Mouse (Mus musculus) midbrain, postnatal 0 days (tissue): ENCODE results near the gene Sptbn1. TPM values are rescaled to one million over a fixed set of nuclear protein-coding genes. Genes with fewer than 3 reads are reported as not detected.
"Not testable (repeated sequence)": the region's sequence is repeated elsewhere in the genome, so short reads cannot be mapped to it uniquely, and the experiment has no call there.

Source experiments
- ATAC-seq: fragments of 200-750 bp; cut with Nextera tagmentation; 2 replicates; pipeline ENCODE4 v1.8.0; 2017; ENCODE audit warnings: moderate number of reproducible peaks, mild to moderate bottlenecking, moderate TSS enrichment, moderate library complexity; ENCODE audit not compliant: low FRiP score
- DNase-seq: peaks from one replicate; pipeline ENCODE4 v3.0.0-alpha.2; 2015; ENCODE audit warnings: low spot score
- H3K27ac ChIP-seq: fragments of 300-500 bp; sonication (generic); 2 replicates; pipeline ENCODE4 v1.5.1; 2014; ENCODE audit warnings: low read depth, mild to moderate bottlenecking, low read length, mixed read lengths
- H3K27me3 ChIP-seq: fragments of 300-500 bp; sonication (generic); 2 replicates; pipeline ENCODE4 v1.6.1; 2014; ENCODE audit warnings: low read length, control low read depth, mixed read lengths; ENCODE audit not compliant: insufficient read depth
- H3K36me3 ChIP-seq: fragments of 300-500 bp; sonication (generic); 2 replicates; pipeline ENCODE4 v1.6.1; 2014; ENCODE audit warnings: low read length, control low read depth, mixed read lengths; ENCODE audit not compliant: insufficient read depth
- H3K4me1 ChIP-seq: fragments of 300-500 bp; sonication (generic); 2 replicates; pipeline ENCODE4 v1.6.1; 2014; ENCODE audit warnings: mild to moderate bottlenecking, control low read depth, antibody characterized with exemption, low read length, mixed read lengths; ENCODE audit not compliant: insufficient read depth
- H3K4me2 ChIP-seq: fragments of 300-500 bp; sonication (generic); 2 replicates; pipeline ENCODE4 v1.6.1; 2014; ENCODE audit warnings: low read depth, mild to moderate bottlenecking, low read length, mixed read lengths; ENCODE audit not compliant: poor library complexity, severe bottlenecking
- H3K4me3 ChIP-seq: fragments of 300-500 bp; sonication (generic); 2 replicates; pipeline ENCODE4 v1.5.1; 2014; ENCODE audit warnings: low read depth, mild to moderate bottlenecking, low read length, moderate library complexity
- H3K9ac ChIP-seq: fragments of 300-500 bp; sonication (generic); replicated peaks from 2 replicates; pipeline ENCODE4 v1.6.1; 2014; ENCODE audit warnings: mild to moderate bottlenecking, low read length, moderate library complexity, mixed read lengths; ENCODE audit not compliant: poor library complexity, severe bottlenecking
- H3K9me3 ChIP-seq: fragments of 300-500 bp; sonication (generic); 2 replicates; pipeline ENCODE4 v1.6.1; 2016; ENCODE audit warnings: low read length, control low read depth
- CTCF ChIP-seq: IDR thresholded peaks from 2 replicates; pipeline ENCODE4 v1.5.1; 2016; ENCODE audit warnings: antibody characterized with exemption, mild to moderate bottlenecking
- WGBS: fragments of 180-500 bp; shearing (Covaris S2); extraction: QIAGEN DNeasy Blood & Tissue Kit; methylation state at CpG from one replicate; pipeline ENCODE4 v1.1.7; 2014; 5-methylcytosine and 5-hydroxymethylcytosine counted together
- polyA plus RNA-seq: library from polyadenylated mRNA; unstranded; fragments of >200 nt; fragmentation: Nextera tagmentation; extraction: Ambion mirVana; gene quantifications from 2 replicates; pipeline ENCODE4 v1.2.1, GENCODE M21; 2015
- total RNA-seq: library from RNA; depleted of rRNA; stranded (reverse); fragments of >200 nt; gene quantifications from 2 replicates; pipeline ENCODE4 v1.2.3, GENCODE M21; 2014

Gene Sptbn1
- total and polyA plus RNA-seq, 2 experiments from 2014 or later: 173 to 294 TPM

DNA sequence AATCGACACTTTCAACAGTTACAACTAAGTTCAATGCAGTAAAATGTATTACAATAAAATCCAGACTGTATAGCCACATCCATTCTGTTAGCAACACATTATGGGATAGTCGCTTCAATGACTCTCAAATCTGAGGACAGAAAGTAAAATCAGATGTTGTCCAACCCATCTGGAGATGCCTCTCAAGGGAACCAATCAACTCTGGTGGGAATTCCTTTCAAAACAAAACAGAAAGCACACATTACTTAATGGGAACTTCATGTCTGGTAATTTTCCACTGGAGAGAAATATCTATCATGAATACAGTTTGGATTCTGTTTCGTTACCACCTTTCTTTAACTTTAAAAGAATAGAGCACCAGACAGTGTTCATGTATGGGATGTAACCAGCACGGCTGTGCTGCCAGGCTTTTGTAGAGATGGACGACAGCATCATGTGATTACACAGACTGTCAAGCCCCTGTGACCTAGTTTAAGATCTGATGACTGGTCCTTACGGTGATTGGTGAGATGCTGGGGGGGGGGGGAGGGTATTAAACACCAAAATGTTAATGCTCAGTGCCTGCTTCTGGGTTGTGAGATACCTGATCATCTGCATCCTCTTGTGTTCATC is 9.1 kb downstream of the Sptbn1 start:
- Histone ChIP-seq H3K4me2 (no peak overlapping the region), H3K27ac (no peak overlapping the region), H3K9me3 (no peaks in the 10 kb centered on the region), H3K4me3 (no peak overlapping the region), H3K4me1 (0 out of 2 replicates have a peak, but pooled peaks cover 6% of the 10 kb centered on the region), H3K9ac (no peak overlapping the region), H3K36me3 (no peaks in the 10 kb centered on the region), H3K27me3 (no peaks in the 10 kb centered on the region)
- ATAC-seq (no peak), DNase-seq (no peak)
- 88% methylated on average over 6 of the region's 6 CpGs for WGBS
- no peak for TF ChIP-seq CTCF

- ATAC-seq (no peak), DNase-seq (no peak)
- no peak for TF ChIP-seq CTCF
- Histone ChIP-seq H3K9ac (no peak overlapping the region), H3K4me2 (no peak overlapping the region), H3K27ac (no peak overlapping the region), H3K4me3 (no peak overlapping the region), H3K36me3 (no peaks in the 10 kb centered on the region), H3K9me3 (no peaks in the 10 kb centered on the region), H3K4me1 (0 out of 2 replicates have a peak, but pooled peaks cover 6% of the 10 kb centered on the region), H3K27me3 (no peaks in the 10 kb centered on the region)
- 74% methylated on average over 1 of the region's 1 CpGs for WGBS
Measured at GRCm38 (mm10) chr11:30257812-30258211, 10.2 kb downstream of the Sptbn1 start.

GRCm38 (mm10) chr11:30257085-30257484 is 10.9 kb downstream of the Sptbn1 start:
- Histone ChIP-seq H3K9ac (no peak overlapping the region), H3K36me3 (no peaks in the 10 kb centered on the region), H3K4me2 (no peak overlapping the region), H3K4me1 (0 out of 2 replicates have a peak, but pooled peaks cover 6% of the 10 kb centered on the region), H3K27me3 (no peaks in the 10 kb centered on the region), H3K9me3 (no peaks in the 10 kb centered on the region), H3K27ac (no peak overlapping the region), H3K4me3 (no peak overlapping the region)
- DNase-seq (no peak), ATAC-seq (no peak)
- TF ChIP-seq CTCF: no peak

GRCm38 (mm10) chr11:30256491-30256890 is 11.5 kb downstream of the Sptbn1 start:
- WGBS: 57% methylated on average over 5 of the region's 5 CpGs
- no peak for TF ChIP-seq CTCF
- ATAC-seq: no peak

GRCm38 (mm10) chr11:30255211-30255610 is 12.8 kb downstream of the Sptbn1 start:
- not testable (repeated sequence) for H3K4me1 ChIP-seq, H3K27ac ChIP-seq, H3K36me3 ChIP-seq, DNase-seq, H3K27me3 ChIP-seq, H3K9ac ChIP-seq, H3K9me3 ChIP-seq, H3K4me3 ChIP-seq, H3K4me2 ChIP-seq, ATAC-seq
- WGBS: 93% methylated on average over 3 of the region's 3 CpGs

More at GRCm38 (mm10) chr11:30256491-30256890, 11.5 kb downstream of the Sptbn1 start:
- Histone ChIP-seq H3K4me2 (no peak overlapping the region), H3K36me3 (no peaks in the 10 kb centered on the region), H3K4me1 (0 out of 2 replicates have a peak, but pooled peaks cover 3% of the 10 kb centered on the region), H3K9ac (no peak overlapping the region), H3K9me3 (no peaks in the 10 kb centered on the region), H3K27ac (no peak overlapping the region), H3K27me3 (no peaks in the 10 kb centered on the region), H3K4me3 (no peak overlapping the region)
- no peak for DNase-seq

GRCm38 (mm10) chr11:30251294-30251904 is 16.6 kb downstream of the Sptbn1 start:
- H3K4me2 ChIP-seq: no peak overlapping the region
- H3K27me3 ChIP-seq: no peaks in the 10 kb centered on the region
- H3K9ac ChIP-seq: no peak overlapping the region
- no peak overlapping the region for H3K4me3 ChIP-seq
- no peaks in the 10 kb centered on the region for H3K4me1 ChIP-seq
- no peak for TF ChIP-seq CTCF
- no peaks in the 10 kb centered on the region for H3K36me3 ChIP-seq
- WGBS: 88% methylated on average over 11 of the region's 11 CpGs
- no peak overlapping the region for H3K27ac ChIP-seq
- no peaks in the 10 kb centered on the region for H3K9me3 ChIP-seq
- no peak for DNase-seq
- no peak for ATAC-seq
